Mouse (Mus musculus): ENCODE data around the gene Bdkrb1. TPM values are rescaled to one million over a fixed set of nuclear protein-coding genes. Genes with fewer than 3 reads are reported as not detected.

The Bdkrb1 gene
- polyA plus RNA-seq, 2 experiments: 0.10 TPM; not detected in 1

DNA sequence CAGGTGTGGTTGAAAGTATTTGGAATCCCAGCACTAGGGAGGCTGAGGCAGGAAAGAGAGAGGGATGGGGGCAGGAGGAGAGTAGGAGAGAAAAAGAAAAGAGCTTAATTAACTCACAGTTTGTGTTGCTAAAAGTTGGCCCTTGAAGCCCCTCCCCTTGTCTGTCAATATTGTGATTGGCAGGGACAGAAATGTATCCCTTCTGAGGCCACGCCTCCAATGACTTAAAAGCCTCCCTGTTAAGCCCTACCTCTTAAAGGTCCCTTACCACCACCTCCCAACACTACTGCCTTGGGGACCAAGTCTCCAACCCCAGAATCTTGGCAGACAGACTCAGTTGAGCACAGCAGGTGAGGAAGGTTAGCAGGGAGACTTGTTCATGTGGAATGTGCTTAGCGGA, 30.3 kb upstream of the Bdkrb1 start:
- TF ChIP-seq POLR2A (IDR thresholded peaks at IDR 0.05; ENCODE audit: borderline replicate concordance, extremely low read depth, insufficient read depth, insufficient read length): no peak
- H3K36me3 ChIP-seq (ENCODE audit: control insufficient read depth, insufficient read depth, low read length): no peaks in the 10 kb centered on the region
- H3K4me3 ChIP-seq (replicated peaks; ENCODE audit: low read length): no peak overlapping the region
- H3K9me3 ChIP-seq (ENCODE audit: control insufficient read depth, low read length): no peaks in the 10 kb centered on the region
- DNase-seq (ENCODE audit: low spot score) (no peak), ATAC-seq (ENCODE audit: low FRiP score, low read depth) (no peak)
- H3K4me1 ChIP-seq (ENCODE audit: control insufficient read depth, insufficient read depth, low read length): no peaks in the 10 kb centered on the region; the same call in 1 of the 2 replicates
- H3K27ac ChIP-seq (replicated peaks; ENCODE audit: low read depth, low read length): no peak overlapping the region
- H3K9ac ChIP-seq (ENCODE audit: low read depth, low read length, severe bottlenecking): no peak overlapping the region
- 72% methylated on average over 2 of the region's 2 CpGs for WGBS
- no peak overlapping the region for H3K4me2 ChIP-seq (replicated peaks; ENCODE audit: low read depth, low read length, severe bottlenecking)
- no peaks in the 10 kb centered on the region for H3K27me3 ChIP-seq (ENCODE audit: control insufficient read depth, insufficient read depth, low read length)

DNA sequence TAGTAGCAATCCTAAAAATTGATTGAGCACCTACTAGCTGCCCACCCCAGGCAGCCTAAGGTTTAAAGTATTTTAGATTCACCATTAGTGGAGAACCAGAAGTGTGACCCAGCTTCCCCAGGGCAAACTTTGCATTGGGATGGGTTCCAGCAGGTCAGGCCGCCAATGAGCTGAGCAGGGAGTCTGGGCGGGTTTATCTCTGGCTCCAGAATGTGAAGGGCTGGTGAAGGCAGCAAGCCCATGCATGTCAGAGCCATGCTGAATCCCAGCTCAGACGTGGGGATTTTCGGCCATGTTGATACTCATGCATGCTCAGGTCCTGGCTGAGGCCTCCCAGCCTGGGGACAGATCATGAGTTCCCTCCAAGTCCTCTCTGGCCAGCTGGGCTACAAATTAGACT, 28.5 kb upstream of the Bdkrb1 start:
- ATAC-seq (ENCODE audit: low FRiP score, low read depth) (no peak), DNase-seq (ENCODE audit: low spot score) (no peak)
- TF ChIP-seq POLR2A (IDR thresholded peaks at IDR 0.05; ENCODE audit: borderline replicate concordance, extremely low read depth, insufficient read depth, insufficient read length): no peak
- H3K4me1 ChIP-seq (ENCODE audit: control insufficient read depth, insufficient read depth, low read length): no peaks in the 10 kb centered on the region; the same call in 1 of the 2 replicates
- WGBS: 80% methylated on average over 4 of the region's 4 CpGs
- H3K27me3 ChIP-seq (ENCODE audit: control insufficient read depth, insufficient read depth, low read length): no peaks in the 10 kb centered on the region
- no peak overlapping the region for H3K9ac ChIP-seq (ENCODE audit: low read depth, low read length, severe bottlenecking)
- no peaks in the 10 kb centered on the region for H3K36me3 ChIP-seq (ENCODE audit: control insufficient read depth, insufficient read depth, low read length)
- H3K9me3 ChIP-seq (ENCODE audit: control insufficient read depth, low read length): no peaks in the 10 kb centered on the region
- no peak overlapping the region for H3K4me3 ChIP-seq (replicated peaks; ENCODE audit: low read length)
- H3K4me2 ChIP-seq (replicated peaks; ENCODE audit: low read depth, low read length, severe bottlenecking): no peak overlapping the region
- H3K27ac ChIP-seq (replicated peaks; ENCODE audit: low read depth, low read length): no peak overlapping the region

DNA sequence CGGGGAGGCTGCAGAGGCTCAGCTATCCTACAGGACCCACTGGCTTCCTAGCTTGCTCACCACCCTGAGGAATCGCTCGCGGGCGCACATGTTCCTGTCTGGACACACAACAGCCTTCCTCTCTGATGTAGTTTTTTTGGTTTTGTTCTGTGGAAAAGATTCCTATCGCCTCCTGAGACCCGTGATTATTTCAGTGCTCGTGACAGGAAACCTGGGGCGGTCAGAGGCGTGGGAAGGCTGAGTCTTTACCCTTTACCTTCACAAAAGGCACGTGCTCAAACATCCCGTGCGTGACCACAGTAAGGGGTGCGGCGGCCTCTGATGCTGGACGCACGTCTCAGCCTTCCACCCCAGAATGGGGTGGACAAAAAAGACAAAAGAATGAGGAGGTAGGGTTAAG, 22.4 kb upstream of the Bdkrb1 start:
- TF ChIP-seq POLR2A (IDR thresholded peaks at IDR 0.05; ENCODE audit: borderline replicate concordance, extremely low read depth, insufficient read depth, insufficient read length): no peak
- no peak overlapping the region for H3K9ac ChIP-seq (ENCODE audit: low read depth, low read length, severe bottlenecking)
- no peak overlapping the region for H3K27ac ChIP-seq (replicated peaks; ENCODE audit: low read depth, low read length)
- no peaks in the 10 kb centered on the region; the same call in 1 of the 2 replicates for H3K4me1 ChIP-seq (ENCODE audit: control insufficient read depth, insufficient read depth, low read length)
- no peak for DNase-seq (ENCODE audit: low spot score)
- ATAC-seq (ENCODE audit: low FRiP score, low read depth): no peak
- H3K4me3 ChIP-seq (replicated peaks; ENCODE audit: low read length): no peak overlapping the region
- H3K27me3 ChIP-seq (ENCODE audit: control insufficient read depth, insufficient read depth, low read length): no peaks in the 10 kb centered on the region
- H3K9me3 ChIP-seq (ENCODE audit: control insufficient read depth, low read length): no peaks in the 10 kb centered on the region
- H3K36me3 ChIP-seq (ENCODE audit: control insufficient read depth, insufficient read depth, low read length): no peaks in the 10 kb centered on the region
- no peak overlapping the region for H3K4me2 ChIP-seq (replicated peaks; ENCODE audit: low read depth, low read length, severe bottlenecking)
- WGBS: 74% methylated on average over 17 of the region's 17 CpGs

DNA sequence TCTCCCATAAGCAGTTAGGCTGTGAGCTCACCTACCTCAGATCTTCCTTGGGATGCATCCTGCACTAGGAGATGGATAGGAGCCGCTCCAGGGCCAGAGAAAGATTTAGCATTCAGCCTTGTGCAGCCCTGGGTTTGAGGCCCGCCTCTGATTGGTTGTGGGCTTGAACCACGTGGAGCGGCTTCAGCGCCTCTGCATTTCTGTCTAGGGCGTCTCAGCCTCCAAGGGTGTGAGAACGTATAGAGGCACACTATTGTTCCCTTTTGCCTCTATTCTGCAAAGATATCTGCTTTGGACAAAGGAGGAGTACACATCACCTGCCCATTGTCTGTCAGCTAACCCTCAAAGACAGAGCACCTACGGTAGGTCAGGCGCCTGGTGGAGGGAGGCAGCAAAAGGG, 20.4 kb upstream of the Bdkrb1 start:
- Histone ChIP-seq H3K4me2 (replicated peaks; ENCODE audit: low read depth, low read length, severe bottlenecking) (no peak overlapping the region), H3K36me3 (ENCODE audit: control insufficient read depth, insufficient read depth, low read length) (no peaks in the 10 kb centered on the region), H3K27me3 (ENCODE audit: control insufficient read depth, insufficient read depth, low read length) (no peaks in the 10 kb centered on the region), H3K4me1 (ENCODE audit: control insufficient read depth, insufficient read depth, low read length) (no peaks in the 10 kb centered on the region; the same call in 1 of the 2 replicates), H3K9me3 (ENCODE audit: control insufficient read depth, low read length) (no peaks in the 10 kb centered on the region), H3K27ac (replicated peaks; ENCODE audit: low read depth, low read length) (no peak overlapping the region), H3K9ac (ENCODE audit: low read depth, low read length, severe bottlenecking) (no peak overlapping the region), H3K4me3 (replicated peaks; ENCODE audit: low read length) (no peak overlapping the region)
- ATAC-seq (ENCODE audit: low FRiP score, low read depth): no peak
- DNase-seq (ENCODE audit: low spot score): no peak
- TF ChIP-seq POLR2A (IDR thresholded peaks at IDR 0.05; ENCODE audit: borderline replicate concordance, extremely low read depth, insufficient read depth, insufficient read length): no peak
- 62% methylated on average over 9 of the region's 9 CpGs for WGBS

DNA sequence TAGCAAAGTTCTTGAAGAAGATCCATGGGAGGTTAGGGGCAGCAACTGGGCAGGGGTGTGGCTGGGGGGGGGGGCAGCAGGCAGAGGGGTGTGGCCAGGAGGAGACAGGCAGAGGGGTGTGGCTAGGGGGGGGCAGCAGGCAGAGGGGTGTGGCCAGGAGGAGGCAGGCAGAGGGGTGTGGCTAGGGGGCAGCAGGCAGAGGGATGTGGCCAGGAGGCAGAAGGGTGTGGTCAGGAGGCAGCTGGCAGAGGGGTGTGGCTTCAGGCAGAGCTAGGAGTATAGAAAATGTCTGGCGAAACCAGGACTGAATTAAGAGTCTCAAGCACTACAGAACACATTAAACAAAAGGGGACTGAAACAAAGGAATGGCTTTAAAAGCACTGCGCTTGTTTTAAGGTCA, 19.4 kb upstream of the Bdkrb1 start:
- peak; percentile 48 for DNase-seq (ENCODE audit: low spot score)
- H3K4me2 ChIP-seq (replicated peaks; ENCODE audit: low read depth, low read length, severe bottlenecking): no peak overlapping the region
- no peaks in the 10 kb centered on the region for H3K9me3 ChIP-seq (ENCODE audit: control insufficient read depth, low read length)
- no peaks in the 10 kb centered on the region; the same call in 1 of the 2 replicates for H3K4me1 ChIP-seq (ENCODE audit: control insufficient read depth, insufficient read depth, low read length)
- TF ChIP-seq POLR2A (IDR thresholded peaks at IDR 0.05; ENCODE audit: borderline replicate concordance, extremely low read depth, insufficient read depth, insufficient read length): no peak
- H3K9ac ChIP-seq (ENCODE audit: low read depth, low read length, severe bottlenecking): no peak overlapping the region
- 8% methylated on average over 2 of the region's 2 CpGs for WGBS
- H3K4me3 ChIP-seq (replicated peaks; ENCODE audit: low read length): no peak overlapping the region
- no peaks in the 10 kb centered on the region for H3K36me3 ChIP-seq (ENCODE audit: control insufficient read depth, insufficient read depth, low read length)
- no peaks in the 10 kb centered on the region for H3K27me3 ChIP-seq (ENCODE audit: control insufficient read depth, insufficient read depth, low read length)
- peak; percentile 64; the same call in 1 of the 2 replicates for ATAC-seq (ENCODE audit: low FRiP score, low read depth)
- no peak overlapping the region for H3K27ac ChIP-seq (replicated peaks; ENCODE audit: low read depth, low read length)

DNA sequence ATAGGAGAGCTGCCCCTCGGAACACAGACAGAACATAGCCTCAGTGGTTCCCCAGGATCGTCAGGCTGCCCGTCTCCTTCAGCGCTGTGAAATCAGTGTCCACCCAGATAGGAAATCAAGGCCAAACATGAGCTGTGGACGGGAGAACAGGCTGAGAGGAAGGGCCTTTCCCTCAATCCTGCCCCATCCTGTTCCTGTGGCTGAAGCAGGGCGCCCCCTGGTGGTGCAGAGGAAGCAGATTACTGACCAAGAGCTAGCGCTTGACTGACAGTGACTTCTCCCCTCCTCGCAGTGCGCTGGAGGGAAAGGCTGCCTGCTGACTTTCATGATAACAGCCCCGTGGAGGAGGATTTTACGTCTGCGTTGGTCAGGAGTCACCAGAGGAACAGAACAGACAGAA, 18.0 kb upstream of the Bdkrb1 start:
- peak; percentile 70 for ATAC-seq (ENCODE audit: low FRiP score, low read depth)
- WGBS: 20% methylated on average over 12 of the region's 12 CpGs

More for the DNA sequence above, 18.0 kb upstream of the Bdkrb1 start:
- DNase-seq (ENCODE audit: low spot score): peak; percentile 53
- Histone ChIP-seq H3K4me1 (ENCODE audit: control insufficient read depth, insufficient read depth, low read length) (no peaks in the 10 kb centered on the region; the same call in 1 of the 2 replicates), H3K36me3 (ENCODE audit: control insufficient read depth, insufficient read depth, low read length) (no peaks in the 10 kb centered on the region), H3K27ac (replicated peaks; ENCODE audit: low read depth, low read length) (no peak overlapping the region), H3K4me3 (replicated peaks; ENCODE audit: low read length) (no peak overlapping the region), H3K9ac (ENCODE audit: low read depth, low read length, severe bottlenecking) (no peak overlapping the region), H3K27me3 (ENCODE audit: control insufficient read depth, insufficient read depth, low read length) (no peaks in the 10 kb centered on the region), H3K9me3 (ENCODE audit: control insufficient read depth, low read length) (no peaks in the 10 kb centered on the region), H3K4me2 (replicated peaks; ENCODE audit: low read depth, low read length, severe bottlenecking) (no peak overlapping the region)
- no peak for TF ChIP-seq POLR2A (IDR thresholded peaks at IDR 0.05; ENCODE audit: borderline replicate concordance, extremely low read depth, insufficient read depth, insufficient read length)
